Mouse (Mus musculus): ENCODE results near the gene Nfasc.

Nfasc gene

DNA sequence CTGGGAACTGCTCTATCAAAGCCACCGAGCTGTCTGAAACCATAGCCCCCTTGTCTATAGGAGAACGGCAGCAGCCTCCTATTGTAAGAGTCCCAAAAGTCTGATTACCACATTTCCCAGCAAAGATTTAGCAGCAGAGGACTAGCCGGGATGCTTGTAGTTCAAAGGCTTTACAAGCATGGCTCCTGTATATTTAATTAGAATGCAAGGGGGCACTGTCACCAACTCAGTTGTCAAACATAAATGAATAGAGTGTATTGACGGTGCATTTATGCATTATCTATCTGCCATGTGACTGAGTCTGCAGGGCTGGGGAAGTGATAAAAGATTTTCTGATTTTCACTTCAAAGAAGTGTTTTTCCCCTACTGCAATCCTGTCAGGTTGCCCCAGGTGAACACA lies 156.2 kb downstream of the Nfasc start:
- no peak for DNase-seq (ENCODE audit: low read depth, low spot score)

DNA sequence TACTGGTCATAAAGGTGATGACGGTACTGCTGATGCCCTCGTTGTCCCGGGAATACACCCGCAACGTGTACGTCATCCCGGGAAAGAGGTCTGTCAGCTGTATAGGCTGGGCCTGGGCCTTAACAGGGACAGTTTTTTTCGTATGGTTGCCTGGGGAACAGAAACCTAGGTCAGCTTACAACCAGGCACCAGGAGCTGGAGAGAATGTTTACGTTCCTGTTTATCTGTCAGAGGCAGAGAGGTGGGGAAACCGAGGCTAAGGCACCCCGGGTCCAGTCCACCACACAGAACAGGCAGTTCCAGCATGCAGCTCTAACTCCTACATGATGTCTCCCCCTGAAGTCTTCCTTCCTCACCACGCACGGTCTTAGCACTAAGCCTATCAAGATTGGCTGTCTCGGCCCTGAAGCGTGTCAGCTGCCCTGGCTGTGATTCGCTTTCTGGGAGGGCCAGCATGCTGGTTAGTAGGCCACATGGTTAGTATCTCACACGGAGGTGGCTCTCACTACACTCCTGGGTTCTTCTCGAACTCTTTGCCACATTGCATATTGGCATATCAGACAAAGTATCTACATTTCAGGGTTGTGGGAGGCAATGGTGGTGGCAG lies 158.5 kb downstream of the Nfasc start:
- peak; percentile 36 for DNase-seq (ENCODE audit: low read depth, low spot score)

DNA sequence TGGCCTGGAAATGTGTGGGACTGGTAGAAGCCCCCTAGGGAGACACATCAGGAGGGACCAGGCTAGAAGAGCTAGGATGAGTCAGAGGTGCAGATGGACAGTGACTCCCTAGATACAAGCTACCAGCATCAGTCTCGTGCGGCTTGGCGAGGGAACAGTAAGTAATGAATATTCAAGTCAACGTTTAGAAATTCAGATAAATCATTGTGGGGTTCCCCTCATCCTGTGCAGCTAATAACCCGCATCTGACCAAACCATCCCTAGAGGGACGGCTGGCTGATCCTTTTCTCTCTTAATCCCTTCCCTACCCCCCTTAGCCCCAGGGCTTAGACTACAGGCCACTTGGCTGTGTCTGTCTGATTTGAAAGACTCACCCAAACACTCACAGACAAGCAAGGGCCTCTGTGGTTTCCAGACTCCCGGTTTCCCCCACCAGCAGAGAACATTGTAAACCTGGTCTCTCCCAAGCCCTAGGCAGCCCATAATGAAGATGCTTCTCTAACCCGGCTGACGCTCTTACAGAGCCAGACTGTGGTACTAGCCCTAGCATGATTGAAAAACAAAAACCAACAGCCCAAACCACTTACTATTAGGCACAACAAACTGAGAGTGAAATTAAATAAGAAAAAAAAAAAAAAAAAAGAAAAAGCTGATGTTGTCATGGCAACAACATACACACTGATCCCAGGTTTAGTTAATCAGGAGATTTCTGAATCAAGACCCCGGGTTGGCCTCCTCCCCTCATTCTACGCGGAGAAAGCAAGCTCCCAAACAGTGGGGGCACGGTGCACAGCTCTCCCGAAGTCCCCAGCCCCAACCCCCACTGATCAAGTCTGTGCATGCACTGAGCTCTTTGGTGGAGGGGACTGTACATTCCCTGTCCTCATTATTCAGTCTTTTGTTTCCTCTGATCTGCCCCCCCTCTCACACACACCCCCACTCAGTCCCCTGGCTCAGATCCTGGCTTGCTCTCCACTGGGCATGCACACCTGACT lies 159.5 kb downstream of the Nfasc start:
- DNase-seq (ENCODE audit: low read depth, low spot score): peak; percentile 34

DNA sequence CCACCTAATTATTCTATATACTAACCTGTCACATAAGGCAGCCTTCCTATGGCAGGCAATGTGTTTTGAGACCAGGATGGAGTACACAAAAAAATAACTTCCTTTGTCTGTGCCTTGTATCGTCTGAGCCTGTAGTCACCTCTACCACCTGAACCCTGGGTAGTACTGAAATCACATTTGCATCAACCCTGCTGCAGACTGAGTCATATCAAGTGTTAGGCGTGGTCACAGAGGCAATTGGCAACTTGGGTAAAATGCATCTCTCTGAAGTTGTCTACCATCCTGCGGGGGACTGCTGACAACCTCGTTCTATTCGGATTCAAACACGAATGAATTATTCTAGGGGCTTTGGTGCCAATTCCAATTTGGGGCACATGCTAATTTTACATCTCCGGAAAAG lies 161.5 kb downstream of the Nfasc start:
- no peak for DNase-seq (ENCODE audit: low read depth, low spot score)

DNA sequence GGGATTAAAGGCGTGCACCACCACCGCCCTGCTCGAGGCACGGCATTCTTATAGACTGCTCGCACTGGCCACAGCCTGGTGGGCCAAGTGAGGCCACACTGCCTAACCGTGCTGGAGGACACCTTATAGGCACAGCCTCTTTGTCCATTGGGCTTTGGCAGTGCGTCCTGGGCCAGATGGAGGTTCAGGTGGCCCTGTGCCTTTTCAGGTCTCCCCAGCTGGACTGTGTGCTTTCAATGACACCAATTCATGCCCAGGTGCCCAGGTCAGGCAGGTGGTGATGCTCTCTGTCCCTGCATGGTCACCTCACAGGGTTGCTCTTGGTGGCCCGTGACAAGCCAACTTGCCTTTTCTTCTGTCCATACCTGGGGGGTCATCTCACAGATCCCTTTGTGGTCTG lies 164.8 kb downstream of the Nfasc start:
- DNase-seq (ENCODE audit: low read depth, low spot score): no peak

DNA sequence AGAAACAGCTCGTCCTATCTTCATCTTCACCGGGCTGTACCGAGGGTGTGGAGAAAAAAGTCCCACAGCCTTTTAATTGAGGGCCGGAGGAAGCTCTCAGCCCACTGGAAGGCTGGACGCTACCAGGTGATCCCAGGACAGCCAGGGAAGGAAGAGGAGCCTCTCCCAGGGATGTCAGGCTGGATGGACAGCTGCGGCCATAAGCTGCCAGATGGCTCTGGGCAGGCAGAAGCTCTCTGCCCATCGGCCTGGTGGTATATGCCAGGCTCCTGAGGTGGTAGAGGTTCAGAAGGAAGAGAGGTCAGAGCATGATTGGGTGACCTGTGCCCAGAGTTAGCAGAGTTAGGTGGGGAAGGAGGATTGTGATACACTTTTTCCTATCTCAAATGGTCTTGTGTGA lies 168.7 kb downstream of the Nfasc start:
- no peak for DNase-seq (ENCODE audit: low read depth, low spot score)

DNA sequence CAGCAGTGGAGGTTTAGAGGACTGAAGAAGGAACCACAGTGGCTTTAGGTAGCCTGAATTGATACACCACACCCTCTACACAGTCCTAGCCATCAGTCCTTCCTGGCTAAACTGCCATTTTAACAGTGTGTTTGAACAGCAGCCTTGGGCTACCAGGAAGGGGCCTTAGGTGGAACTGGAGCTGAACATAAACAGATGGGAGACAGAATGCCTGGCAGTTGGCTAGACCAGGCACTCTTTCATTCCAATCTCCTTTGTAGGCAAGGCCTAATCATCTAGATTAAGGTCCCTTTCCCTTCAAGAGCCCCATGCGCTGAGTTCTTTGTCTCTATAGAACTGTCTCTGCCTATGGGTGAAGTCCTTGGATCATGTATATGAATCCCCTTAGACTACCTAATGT lies 170.0 kb downstream of the Nfasc start:
- no peak for DNase-seq (ENCODE audit: low read depth, low spot score)

DNA sequence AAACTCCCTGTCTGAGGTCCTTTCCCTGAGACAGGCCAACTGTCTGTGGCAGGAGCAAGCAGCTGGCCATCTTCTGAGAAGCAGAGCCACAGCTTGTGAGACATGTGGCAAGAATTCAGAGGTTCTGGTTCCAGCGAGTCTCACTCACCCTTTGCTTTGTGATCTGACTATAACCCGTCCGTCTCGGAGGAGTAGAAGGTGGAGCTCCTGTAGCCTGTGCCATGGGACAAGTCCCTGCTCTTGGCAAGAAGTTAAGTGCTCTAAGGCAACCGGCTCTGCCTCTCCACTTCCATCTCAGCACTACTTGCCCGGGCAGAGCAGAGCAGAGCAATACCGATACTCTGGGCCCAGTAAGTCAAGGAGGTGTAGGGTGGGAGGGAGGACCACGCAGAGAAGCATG lies 170.7 kb downstream of the Nfasc start:
- no peak for DNase-seq (ENCODE audit: low read depth, low spot score)

DNA sequence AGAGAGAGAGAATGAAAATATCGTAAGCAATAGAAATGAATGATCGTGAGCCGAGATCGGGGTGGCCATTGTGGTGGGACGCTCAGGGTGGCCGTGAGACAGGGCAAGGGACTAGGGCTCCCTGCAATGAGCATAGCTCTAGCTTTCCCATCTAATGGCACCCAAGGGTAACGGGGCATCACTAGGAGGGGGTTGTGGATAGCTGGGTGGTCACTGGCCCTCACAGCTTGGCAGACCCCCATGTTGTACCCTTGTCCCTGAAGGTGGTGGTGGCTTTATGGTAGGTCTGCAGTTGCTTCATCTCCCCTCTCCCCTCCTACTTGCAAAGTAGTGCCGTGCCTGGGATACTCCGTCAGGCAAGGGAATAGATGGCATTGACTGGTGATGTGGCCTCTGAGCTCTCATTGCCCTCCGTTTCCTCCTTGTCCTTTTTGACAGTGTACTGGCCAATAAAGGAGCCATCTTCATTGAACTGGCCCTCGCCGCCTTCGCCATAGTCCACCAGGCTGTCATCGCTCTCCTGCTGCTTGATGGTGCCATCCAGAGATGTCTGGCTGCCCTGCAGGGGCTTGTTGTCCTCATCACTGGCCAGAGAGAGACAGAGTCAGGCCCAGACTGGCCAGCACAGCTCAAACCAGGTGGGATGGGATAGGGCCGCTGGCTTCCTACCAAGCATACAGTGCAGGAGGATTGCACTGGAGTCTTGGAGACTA lies 171.4 kb downstream of the Nfasc start:
- DNase-seq (ENCODE audit: low read depth, low spot score): no peak

DNA sequence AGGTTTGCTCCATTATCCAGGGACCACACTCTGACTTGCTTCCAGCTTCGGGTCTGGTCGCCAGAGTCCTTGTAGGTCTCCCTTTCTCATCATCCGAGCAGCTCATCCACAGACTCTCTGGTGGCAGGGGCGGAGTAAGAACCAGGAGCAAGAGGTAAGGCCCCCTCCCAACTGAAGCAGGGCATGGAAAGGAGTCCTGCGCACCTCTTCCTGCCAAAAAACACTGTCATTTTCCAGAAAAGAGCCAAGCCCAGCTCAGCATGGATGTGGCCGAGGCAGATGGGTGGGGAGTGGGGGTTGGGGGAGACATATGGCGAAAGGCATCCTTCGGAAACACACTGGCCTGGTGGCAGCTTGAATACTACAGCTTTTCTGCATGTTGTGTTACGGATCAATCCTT lies 172.1 kb downstream of the Nfasc start:
- DNase-seq (ENCODE audit: low read depth, low spot score): no peak

DNA sequence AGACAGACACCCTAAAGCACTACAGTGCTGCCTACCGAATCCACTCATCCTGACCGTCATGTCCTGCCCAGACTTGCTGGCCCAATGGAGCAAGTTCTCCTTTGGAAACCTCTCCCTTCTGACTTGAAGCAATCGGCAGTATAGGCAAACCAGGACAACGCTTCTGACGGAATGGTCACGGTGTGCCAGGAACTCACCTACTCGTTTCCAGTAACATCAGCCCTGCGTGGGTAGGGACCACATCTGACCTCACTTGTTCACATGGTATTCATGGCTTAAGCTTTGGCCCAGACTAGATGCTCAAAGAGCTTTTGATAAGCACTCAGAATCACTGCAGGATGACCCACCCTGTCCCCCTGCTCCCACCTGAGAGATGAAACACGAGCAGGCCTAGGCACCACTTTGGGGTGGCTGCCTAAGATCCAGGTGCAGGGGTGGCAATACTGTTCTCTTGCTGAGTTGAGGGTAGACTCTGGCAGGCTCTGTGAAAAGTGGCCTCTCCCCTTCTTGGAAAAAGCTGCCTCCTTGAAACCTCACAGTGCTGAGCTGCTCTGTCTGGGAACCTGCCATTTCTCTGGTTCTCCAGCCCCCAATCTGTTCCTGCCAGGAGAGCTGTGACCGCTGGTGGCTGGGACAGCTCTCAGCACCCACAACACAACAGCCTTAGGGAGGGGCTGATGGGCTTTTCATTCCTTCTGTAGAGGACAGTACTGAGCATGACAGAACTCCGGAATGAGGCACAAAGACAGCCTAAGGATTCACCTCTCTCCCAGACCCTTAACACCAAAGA lies 174.1 kb downstream of the Nfasc start:
- DNase-seq (ENCODE audit: low read depth, low spot score): no peak

DNA sequence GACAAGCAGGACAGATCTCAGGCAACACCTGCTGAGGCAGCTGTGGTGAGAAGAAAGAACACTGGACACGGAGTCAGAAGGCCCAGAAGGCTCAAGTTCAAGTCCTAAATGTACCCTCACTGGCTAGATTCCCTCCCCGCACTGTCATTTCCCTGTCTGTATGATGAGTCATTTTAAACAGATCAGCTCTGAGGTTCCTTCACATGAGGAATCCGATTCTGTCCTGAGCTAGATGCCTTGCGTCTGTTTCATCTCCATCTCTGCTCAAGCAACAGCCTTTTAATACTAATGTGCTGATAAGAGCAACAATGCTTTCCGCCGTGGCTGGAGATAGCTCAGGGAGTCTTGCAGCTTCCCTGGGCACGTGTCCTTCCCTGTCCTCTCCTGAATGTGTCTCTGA lies 175.8 kb downstream of the Nfasc start:
- no peak for DNase-seq (ENCODE audit: low read depth, low spot score)

DNA sequence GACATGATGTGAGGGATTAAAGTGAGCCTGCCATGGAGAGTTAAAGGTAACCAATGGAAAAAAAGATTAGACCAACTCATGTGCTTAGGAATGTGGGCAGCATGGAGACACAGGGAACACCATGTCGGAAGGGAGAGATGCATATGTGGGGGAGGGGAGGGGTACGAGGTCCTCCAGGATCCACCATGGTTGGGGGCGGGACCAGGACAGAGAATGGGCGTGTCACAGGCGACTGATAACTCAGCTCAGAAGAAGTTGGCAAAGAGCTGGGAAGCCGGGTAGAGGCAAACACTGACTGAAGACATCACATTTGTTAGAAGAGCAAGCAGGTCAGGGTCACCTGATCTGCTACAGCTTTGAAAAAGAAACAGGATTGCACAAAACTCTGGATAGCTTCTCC lies 176.7 kb downstream of the Nfasc start:
- DNase-seq (ENCODE audit: low read depth, low spot score): peak; percentile 44

DNA sequence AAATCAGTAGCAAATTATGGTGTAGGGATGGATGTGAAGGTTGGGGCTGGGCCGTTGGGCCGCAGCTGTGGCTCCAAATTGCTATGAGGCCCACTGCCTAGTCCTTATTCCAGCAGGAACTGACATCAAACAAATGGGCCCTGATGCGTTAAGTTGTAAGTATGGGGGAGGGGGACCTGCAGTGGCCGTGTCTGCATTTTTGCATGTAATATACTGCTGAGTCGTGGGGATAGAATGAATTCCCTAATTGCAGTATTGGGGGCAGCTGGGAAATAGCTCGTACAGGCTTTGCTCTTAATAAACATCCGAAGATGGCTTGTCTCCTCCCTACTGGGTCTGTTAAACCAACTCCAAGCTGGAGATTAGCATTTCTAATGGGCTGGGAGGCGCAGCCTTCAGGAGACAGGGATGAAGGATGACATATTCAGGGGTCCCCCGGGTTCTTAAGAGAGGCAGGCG lies 179.2 kb downstream of the Nfasc start:
- no peak for DNase-seq (ENCODE audit: low read depth, low spot score)

DNA sequence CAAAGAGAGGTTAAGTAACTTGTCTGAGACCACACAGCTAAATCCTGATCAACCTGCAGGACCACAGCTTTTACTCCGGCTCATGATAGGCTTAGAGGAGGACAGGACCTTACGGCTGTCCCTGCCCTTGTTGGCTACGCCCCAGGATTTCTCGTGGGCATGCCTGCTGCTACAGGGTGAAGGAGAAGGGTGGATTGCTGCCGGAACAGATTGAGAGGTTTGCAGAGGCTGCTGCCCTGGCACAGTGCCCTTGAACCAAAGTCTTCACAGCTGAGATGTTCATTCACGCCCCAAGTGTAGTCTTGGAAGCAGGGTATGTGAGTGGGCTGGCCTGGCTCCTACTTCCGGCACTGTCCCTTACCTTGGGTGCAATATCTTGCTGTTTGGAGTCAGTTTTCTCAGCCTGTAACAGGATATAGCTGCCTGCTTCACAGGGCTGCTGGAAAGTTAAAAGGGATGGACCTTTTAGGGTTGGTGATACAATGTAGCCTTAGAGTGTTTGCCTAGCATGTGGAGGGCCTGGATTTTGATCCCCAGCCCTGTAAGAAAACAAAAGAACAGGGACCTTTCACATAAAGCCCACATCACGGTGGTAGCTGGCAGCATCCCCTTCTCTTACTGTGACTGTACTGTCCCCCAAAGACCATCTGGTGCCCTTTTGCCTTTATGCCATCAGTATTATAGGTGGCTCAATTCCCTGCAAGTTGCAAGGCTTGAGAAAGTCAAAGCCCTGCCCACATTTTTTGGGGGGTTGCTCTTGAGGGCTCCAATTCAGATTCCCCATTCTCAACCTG lies 180.5 kb downstream of the Nfasc start:
- DNase-seq (ENCODE audit: low read depth, low spot score): no peak

DNA sequence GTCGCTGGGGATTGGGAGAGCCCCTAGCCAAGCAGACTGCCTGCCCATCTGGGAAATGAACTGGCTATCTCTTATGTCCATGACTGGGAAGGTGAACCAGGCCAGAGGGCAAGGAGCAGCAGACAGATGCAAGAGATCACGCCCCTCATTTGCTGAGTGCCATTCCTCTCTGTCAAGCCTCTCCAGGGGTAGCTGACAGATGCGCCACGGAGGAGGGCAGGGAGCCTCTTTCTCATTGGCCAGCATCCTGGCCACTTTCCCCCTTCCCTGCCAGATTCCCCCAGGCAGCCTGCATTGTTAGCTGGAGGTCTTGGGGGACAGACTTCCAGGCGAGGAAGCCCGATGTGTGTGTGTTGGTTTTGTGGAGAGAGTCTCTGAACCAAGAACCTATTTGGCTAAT lies 182.6 kb downstream of the Nfasc start:
- no peak for DNase-seq (ENCODE audit: low read depth, low spot score)

DNA sequence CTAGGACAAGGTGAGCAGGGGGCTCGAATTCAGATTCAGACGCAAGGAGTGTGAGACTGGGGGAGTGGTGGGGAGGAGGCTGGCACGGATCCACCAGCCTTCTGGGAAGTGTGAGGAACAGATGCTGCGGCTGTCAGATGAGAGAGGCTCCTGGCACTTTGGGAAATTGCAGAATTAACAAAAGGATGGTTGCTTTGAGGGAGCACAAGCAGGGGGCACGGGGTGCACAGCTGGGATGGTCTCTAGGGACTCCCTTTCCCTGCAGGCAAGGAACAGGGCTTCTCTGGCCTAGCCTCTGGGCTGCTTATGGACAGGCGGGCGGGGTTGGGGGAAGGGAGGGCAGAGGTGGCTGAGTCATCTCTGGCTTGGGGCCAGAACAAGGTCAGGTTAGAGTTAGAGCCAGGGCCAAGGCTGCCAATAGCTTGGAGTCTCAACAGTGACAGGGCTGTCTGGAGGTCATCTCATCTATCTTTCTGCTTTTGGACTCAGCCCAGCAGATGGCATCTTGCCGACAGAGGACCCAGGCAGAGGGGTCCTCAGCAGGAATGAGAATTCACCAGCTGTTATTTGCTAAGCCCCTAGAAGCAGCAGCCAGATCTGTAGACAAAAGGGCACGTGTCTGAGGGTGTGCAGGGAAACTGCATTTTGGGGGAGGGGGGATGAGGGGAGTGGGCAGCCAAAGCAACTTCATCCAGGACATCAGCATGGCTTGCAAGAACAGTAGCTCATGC lies 183.5 kb downstream of the Nfasc start:
- no peak for DNase-seq (ENCODE audit: low read depth, low spot score)

DNA sequence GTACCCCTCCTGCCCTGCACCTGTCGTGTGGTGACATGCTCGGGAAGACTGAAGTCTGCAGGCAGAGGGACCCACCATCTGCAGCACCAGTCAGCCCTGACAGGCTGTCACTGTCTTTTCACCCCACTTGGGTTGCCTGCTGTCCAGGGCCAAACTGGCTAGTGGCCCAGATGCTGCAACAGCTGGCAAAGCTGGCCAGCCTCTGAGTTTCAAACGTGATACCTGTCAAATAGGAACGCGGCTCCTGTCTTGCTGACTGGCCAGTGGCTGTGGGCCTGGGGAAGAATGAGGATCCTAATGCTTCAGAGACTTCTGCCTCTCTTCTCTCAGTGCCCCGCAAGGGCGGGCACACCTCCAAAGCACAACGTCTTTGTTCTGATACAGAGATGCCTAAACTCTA lies 197.8 kb downstream of the Nfasc start:
- DNase-seq (ENCODE audit: low read depth, low spot score): no peak

DNA sequence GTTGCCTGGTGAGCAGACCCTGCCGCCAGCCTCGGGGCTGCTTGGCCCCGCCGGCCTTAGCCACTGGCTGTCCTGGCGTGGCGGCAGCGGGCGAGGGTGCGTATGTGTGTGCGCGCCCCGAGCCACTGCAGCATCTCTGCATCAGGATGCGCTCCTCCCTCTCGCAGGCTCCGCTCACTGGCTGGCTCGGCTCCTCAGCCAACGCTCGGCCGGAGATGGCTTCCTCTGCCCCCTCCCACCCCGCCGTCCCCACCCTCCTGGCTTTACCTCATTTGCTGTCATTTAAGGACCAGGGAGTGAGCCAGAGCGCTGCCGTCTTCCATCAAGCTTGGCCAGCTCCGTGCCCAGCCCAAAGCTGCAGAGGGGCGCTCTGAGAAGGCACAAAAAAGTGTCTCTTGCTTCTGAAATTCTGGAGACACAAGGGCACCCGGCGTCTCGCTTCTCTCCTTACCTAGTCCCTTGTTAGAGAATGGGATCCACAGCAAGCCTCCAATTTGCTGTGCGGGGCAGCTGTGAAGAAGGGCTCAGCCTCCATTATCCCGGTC lies 198.8 kb downstream of the Nfasc start, which contains the start of gene Cntn2:
Gene Cntn2, minus strand, starts transcription at position 495 of the 545 bp plus-strand sequence.
- DNase-seq (ENCODE audit: low read depth, low spot score): peak; percentile 82
